Mouse (Mus musculus): ENCODE measurements at regions not wholly inside any gene's neighbourhood (a gene's known extent, or its start where the extent isn't known, plus 50 kb on each side); places are given as distances from the start of the nearest gene placed in this dataset.

DNA sequence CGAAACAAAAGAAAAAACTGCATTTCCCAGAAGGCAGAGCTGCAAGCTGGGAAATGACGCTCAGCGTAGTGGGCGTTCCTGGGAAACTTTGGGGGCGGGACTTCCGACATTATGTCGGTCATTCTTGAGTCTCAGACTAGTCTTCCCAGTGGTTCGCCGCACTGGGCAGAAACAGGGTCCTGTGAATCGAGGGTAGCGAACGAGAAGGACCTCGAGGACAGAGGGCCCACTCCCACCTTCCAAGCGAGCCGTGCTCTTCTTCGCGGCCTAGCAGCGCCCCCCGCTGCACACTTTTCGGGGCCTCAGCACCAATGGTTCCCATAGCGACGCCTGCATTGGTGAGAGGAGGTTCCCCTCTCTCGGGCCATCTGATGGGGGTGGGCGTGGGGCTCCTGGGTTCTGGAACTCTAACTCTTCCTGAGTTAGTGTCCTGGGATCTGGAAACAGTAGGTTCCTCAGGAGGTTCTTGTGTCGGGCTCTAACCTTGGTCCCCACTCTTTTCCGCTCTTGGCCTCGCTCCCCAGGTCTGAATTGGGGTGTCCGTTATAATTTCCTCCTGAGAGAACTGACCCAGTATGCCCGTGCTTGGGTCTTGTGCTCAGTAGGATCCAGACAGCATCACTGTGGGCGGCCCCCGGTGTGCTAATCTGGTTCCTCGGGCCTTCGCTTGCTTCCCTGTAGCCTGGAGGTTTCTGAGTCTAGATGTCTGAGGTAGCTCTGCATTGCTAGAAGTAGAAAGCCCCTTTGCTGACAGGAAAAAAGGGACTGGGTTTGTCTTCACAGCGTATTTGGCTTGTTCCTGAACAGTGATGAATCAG, 52.8 kb upstream of the Gramd1a start:
- Histone ChIP-seq H3K36me3 (ENCODE audit: control insufficient read depth, insufficient read depth) (no peaks in the 10 kb centered on the region; the same call in 1 of the 2 replicates), H3K9ac (ENCODE audit: low read length) (peak overlapping the region; percentile 83), H3K9me3 (replicated peaks; ENCODE audit: control insufficient read depth, low read length) (0 out of 2 replicates have a peak, but pooled peaks cover 2% of the 10 kb centered on the region), H3K27me3 (ENCODE audit: control insufficient read depth, insufficient read depth, low read length) (no peaks in the 10 kb centered on the region), H3K4me3 (ENCODE audit: low read length) (peak overlapping the region; percentile 78), H3K4me2 (ENCODE audit: low read depth, low read length) (peak overlapping the region; percentile 71), H3K4me1 (ENCODE audit: control insufficient read depth, insufficient read depth, low read length) (peaks cover 5% of the 10 kb centered on the region; the same call in 1 of the 2 replicates), H3K27ac (ENCODE audit: low read length) (0 out of 2 replicates have a peak overlapping the region, but pooled peaks have one; percentile 13)
- 34% methylated on average over 34 of the region's 34 CpGs for WGBS
- ATAC-seq (replicated peaks; ENCODE audit: extremely low read depth, insufficient read depth, low FRiP score): peak; percentile 69

DNA sequence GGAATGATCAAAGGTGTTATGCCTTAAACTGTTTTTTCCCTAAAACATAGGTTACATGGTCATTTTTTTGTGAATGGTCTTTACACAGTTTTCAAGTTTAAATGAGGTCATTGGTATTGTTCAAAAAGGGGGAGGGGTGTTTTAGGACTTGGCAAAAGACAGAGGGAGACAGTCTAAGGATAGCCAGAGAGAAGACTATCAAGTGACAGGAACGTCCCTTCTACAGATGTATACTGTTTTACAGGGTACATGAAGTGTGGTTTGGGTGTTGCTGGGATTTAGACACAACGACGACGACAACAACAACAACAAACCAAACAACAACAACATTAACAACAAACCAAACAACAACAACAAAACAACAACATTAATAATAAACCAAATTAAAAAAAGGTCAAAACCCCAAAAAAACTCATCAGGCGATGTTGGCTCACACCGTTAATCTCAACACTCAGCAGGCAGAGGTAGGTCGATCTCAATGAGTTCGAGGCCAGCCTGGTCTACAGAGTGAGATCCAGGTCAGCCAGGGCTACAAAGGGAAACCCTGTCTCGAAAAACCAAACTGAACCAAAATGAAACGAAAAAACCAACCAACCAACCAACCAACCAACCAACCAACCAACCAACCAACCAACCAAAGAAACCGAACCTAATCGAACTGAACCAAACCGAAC, 52.0 kb upstream of the Gramd1a start:
- 68% methylated on average over 13 of the region's 13 CpGs for WGBS
- ATAC-seq (replicated peaks; ENCODE audit: extremely low read depth, insufficient read depth, low FRiP score): no peak; the same call in 1 of the 2 replicates
- peaks cover 5% of the 10 kb centered on the region; the same call in 1 of the 2 replicates for H3K4me1 ChIP-seq (ENCODE audit: control insufficient read depth, insufficient read depth, low read length)
- no peaks in the 10 kb centered on the region; the same call in 1 of the 2 replicates for H3K36me3 ChIP-seq (ENCODE audit: control insufficient read depth, insufficient read depth)
- 0 out of 2 replicates have a peak, but pooled peaks cover 2% of the 10 kb centered on the region for H3K9me3 ChIP-seq (replicated peaks; ENCODE audit: control insufficient read depth, low read length)
- H3K27ac ChIP-seq (ENCODE audit: low read length): no peak overlapping the region
- no peak overlapping the region; the same call in 1 of the 2 replicates for H3K9ac ChIP-seq (ENCODE audit: low read length)
- H3K4me3 ChIP-seq (ENCODE audit: low read length): peak overlapping the region; percentile 78
- H3K4me2 ChIP-seq (ENCODE audit: low read depth, low read length): peak overlapping the region; percentile 71
- no peaks in the 10 kb centered on the region for H3K27me3 ChIP-seq (ENCODE audit: control insufficient read depth, insufficient read depth, low read length)
